Mouse (Mus musculus): ENCODE results near the gene Kpnb1. TPM values are rescaled to one million over a fixed set of nuclear protein-coding genes. Genes with fewer than 3 reads are reported as not detected.
A peak's percentile ranks its signal among the peaks of the same experiment; 100 is the strongest.

Gene Kpnb1
- total RNA-seq, 1 experiment from 2014 or later: 149 TPM

GRCm38 (mm10) chr11:97147333-97147732, 40.3 kb downstream of the Kpnb1 start:
- no peak for ATAC-seq (ENCODE audit: extremely low read depth, insufficient number of reproducible peaks, low FRiP score, poor library complexity, severe bottlenecking)

- peak; percentile 25; the same call in 1 of the 2 replicates for ATAC-seq (ENCODE audit: extremely low read depth, insufficient number of reproducible peaks, low FRiP score, poor library complexity, severe bottlenecking)
Observed at GRCm38 (mm10) chr11:97146724-97147123, 41.0 kb downstream of the Kpnb1 start.

GRCm38 (mm10) chr11:97145951-97146350, 41.7 kb downstream of the Kpnb1 start:
- ATAC-seq (ENCODE audit: extremely low read depth, insufficient number of reproducible peaks, low FRiP score, poor library complexity, severe bottlenecking): no peak

GRCm38 (mm10) chr11:97145320-97145719, 42.4 kb downstream of the Kpnb1 start:
- ATAC-seq (ENCODE audit: extremely low read depth, insufficient number of reproducible peaks, low FRiP score, poor library complexity, severe bottlenecking): no peak

GRCm38 (mm10) chr11:97143196-97143900, 44.3 kb downstream of the Kpnb1 start:
- ATAC-seq (ENCODE audit: extremely low read depth, insufficient number of reproducible peaks, low FRiP score, poor library complexity, severe bottlenecking): no peak

- peak; percentile 56 for ATAC-seq (ENCODE audit: extremely low read depth, insufficient number of reproducible peaks, low FRiP score, poor library complexity, severe bottlenecking)
Observed at GRCm38 (mm10) chr11:97142159-97142608, 45.5 kb downstream of the Kpnb1 start.

- no peak for ATAC-seq (ENCODE audit: extremely low read depth, insufficient number of reproducible peaks, low FRiP score, poor library complexity, severe bottlenecking)
Observed at GRCm38 (mm10) chr11:97140811-97141210, 46.9 kb downstream of the Kpnb1 start.

GRCm38 (mm10) chr11:97139256-97139655, 48.4 kb downstream of the Kpnb1 start:
- ATAC-seq (ENCODE audit: extremely low read depth, insufficient number of reproducible peaks, low FRiP score, poor library complexity, severe bottlenecking): no peak

GRCm38 (mm10) chr11:97138554-97139226, 49.0 kb downstream of the Kpnb1 start:
- ATAC-seq (ENCODE audit: extremely low read depth, insufficient number of reproducible peaks, low FRiP score, poor library complexity, severe bottlenecking): no peak

GRCm38 (mm10) chr11:97133270-97133669, 54.4 kb downstream of the Kpnb1 start:
- ATAC-seq (ENCODE audit: extremely low read depth, insufficient number of reproducible peaks, low FRiP score, poor library complexity, severe bottlenecking): peak; percentile 67

- no peak for ATAC-seq (ENCODE audit: extremely low read depth, insufficient number of reproducible peaks, low FRiP score, poor library complexity, severe bottlenecking)
Observed at GRCm38 (mm10) chr11:97132185-97132584, 55.5 kb downstream of the Kpnb1 start.

GRCm38 (mm10) chr11:97131683-97132082, 56.0 kb downstream of the Kpnb1 start:
- ATAC-seq (ENCODE audit: extremely low read depth, insufficient number of reproducible peaks, low FRiP score, poor library complexity, severe bottlenecking): no peak

- no peak for ATAC-seq (ENCODE audit: extremely low read depth, insufficient number of reproducible peaks, low FRiP score, poor library complexity, severe bottlenecking)
Observed at GRCm38 (mm10) chr11:97130318-97130717, 57.4 kb downstream of the Kpnb1 start.

GRCm38 (mm10) chr11:97128956-97129355, 58.7 kb downstream of the Kpnb1 start:
- no peak for ATAC-seq (ENCODE audit: extremely low read depth, insufficient number of reproducible peaks, low FRiP score, poor library complexity, severe bottlenecking)

- no peak for ATAC-seq (ENCODE audit: extremely low read depth, insufficient number of reproducible peaks, low FRiP score, poor library complexity, severe bottlenecking)
Observed at GRCm38 (mm10) chr11:97127470-97128223, 60.0 kb downstream of the Kpnb1 start.

- peak; percentile 83 for ATAC-seq (ENCODE audit: extremely low read depth, insufficient number of reproducible peaks, low FRiP score, poor library complexity, severe bottlenecking)
Observed at GRCm38 (mm10) chr11:97126645-97127468, 60.8 kb downstream of the Kpnb1 start.

GRCm38 (mm10) chr11:97124266-97125036, 63.2 kb downstream of the Kpnb1 start:
- ATAC-seq (ENCODE audit: extremely low read depth, insufficient number of reproducible peaks, low FRiP score, poor library complexity, severe bottlenecking): no peak

- peak; percentile 35; the same call in 1 of the 2 replicates for ATAC-seq (ENCODE audit: extremely low read depth, insufficient number of reproducible peaks, low FRiP score, poor library complexity, severe bottlenecking)
Observed at GRCm38 (mm10) chr11:97123282-97123890, 64.3 kb downstream of the Kpnb1 start.
